Mouse (Mus musculus): ENCODE measurements at regions not wholly inside any gene's neighbourhood (a gene's known extent, or its start where the extent isn't known, plus 50 kb on each side); places are given as distances from the start of the nearest gene placed in this dataset.

GRCm38 (mm10) chr13:83952862-83953261, 269.2 kb upstream of the Tmem161b start:
- TF ChIP-seq CTCF (IDR thresholded peaks at IDR 0.05; ENCODE audit: low read depth, low read length) (no peak), POLR2A (IDR thresholded peaks at IDR 0.05; ENCODE audit: insufficient read depth, low read length) (no peak)

Measured in ES-Bruce4 (cell line).